Mouse (Mus musculus) E14TG2a.4 (cell line): ENCODE data around the gene Aldh1a1.

ENCODE experiments used
- H3K27me3 ChIP-seq: 2 replicates; pipeline ENCODE4 v1.6.1; 2014; ENCODE audit warnings: low read length, control low read depth; ENCODE audit not compliant: insufficient read depth
- H3K36me3 ChIP-seq: 2 replicates; pipeline ENCODE4 v1.6.1; 2014; ENCODE audit warnings: low read length, control low read depth; ENCODE audit not compliant: insufficient read depth
- H3K4me1 ChIP-seq: replicated peaks from 2 replicates; pipeline ENCODE4 v1.6.1; 2014; ENCODE audit warnings: low read depth, low read length, control low read depth
- H3K4me3 ChIP-seq: replicated peaks from 2 replicates; pipeline ENCODE4 v1.5.1; 2014; ENCODE audit warnings: mild to moderate bottlenecking, low read length
- H3K9me3 ChIP-seq: 2 replicates; pipeline ENCODE4 v1.6.1; 2014; ENCODE audit warnings: low read length, control low read depth
- CTCF ChIP-seq: conservative IDR thresholded peaks from 2 replicates; pipeline ENCODE4 v1.5.1; 2014; ENCODE audit warnings: low read length
- NANOG ChIP-seq: IDR thresholded peaks from 2 replicates; pipeline ENCODE4 v1.6.1; 2014; ENCODE audit warnings: borderline replicate concordance, low read length, mixed read lengths
- POU5F1 ChIP-seq: IDR thresholded peaks from 2 replicates; pipeline ENCODE4 v1.6.1; 2014; ENCODE audit warnings: low read length, borderline replicate concordance

The Aldh1a1 gene

DNA sequence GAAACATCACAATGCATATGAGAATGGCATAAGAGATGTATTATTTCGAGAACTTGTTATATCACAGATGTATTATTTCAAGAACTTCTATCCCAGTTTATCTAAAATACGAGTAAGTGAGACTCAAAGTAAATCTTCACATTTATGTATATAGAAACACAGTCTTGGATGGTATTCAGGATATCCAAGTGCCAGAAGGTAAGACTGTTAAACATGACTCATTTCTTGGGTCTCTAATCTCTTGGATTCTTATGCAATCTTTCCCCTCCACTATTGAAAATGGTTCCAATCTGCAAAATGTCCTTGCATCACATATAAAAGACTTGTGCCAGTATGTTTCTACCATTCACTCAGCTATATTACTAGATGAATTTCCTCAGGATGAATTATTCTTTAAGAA lies 67.4 kb downstream of the Aldh1a1 start:
- H3K36me3 ChIP-seq, result no peaks in the 10 kb centered on the region
- no peak for TF ChIP-seq CTCF
- H3K4me1 ChIP-seq, result no peaks in the 10 kb centered on the region
- H3K4me3 ChIP-seq, result no peak overlapping the region
- no peaks in the 10 kb centered on the region for H3K9me3 ChIP-seq
- no peaks in the 10 kb centered on the region for H3K27me3 ChIP-seq

DNA sequence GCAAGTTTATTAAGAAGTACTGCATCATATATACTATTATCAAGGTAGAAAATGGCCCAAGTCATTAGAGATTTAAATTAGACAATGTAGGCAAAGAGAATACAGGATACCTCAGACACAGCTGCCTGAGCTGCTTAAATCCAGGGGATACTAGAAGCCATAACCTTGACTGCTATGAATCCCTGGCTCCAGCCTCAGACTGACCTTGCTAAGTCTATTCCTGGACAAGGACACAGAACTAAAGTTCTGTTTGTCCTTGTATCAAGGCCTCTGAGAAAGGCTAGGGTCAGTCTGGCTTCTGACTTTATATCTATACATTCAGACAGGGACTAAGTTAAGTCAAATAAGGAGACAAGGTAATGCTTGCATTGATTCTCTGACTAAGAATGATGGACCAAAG lies 69.9 kb downstream of the Aldh1a1 start:
- TF ChIP-seq CTCF (no peak), POU5F1 (no peak), NANOG (no peak)
- no peaks in the 10 kb centered on the region for H3K4me1 ChIP-seq
- H3K27me3 ChIP-seq, result no peaks in the 10 kb centered on the region
- no peaks in the 10 kb centered on the region for H3K9me3 ChIP-seq
- no peak overlapping the region for H3K4me3 ChIP-seq
- H3K36me3 ChIP-seq, result no peaks in the 10 kb centered on the region

DNA sequence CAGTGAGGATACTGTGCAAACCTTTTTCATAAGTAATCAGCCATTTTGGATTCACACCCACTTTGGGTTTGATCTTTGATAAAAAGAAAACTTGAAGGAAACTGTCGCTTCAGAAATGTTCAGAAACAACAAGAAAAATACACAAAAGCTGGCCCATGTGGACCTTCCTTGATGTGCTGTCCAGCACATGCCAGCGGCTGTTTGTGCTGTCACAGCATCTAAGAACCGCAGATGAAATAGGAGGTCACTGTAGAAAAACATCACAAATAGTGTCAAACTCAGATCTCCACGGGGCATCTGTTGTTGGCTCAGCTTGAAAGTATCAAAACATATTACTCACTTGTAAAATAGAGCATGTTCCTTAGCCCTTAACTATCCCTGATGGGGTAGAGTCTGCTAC lies 73.8 kb downstream of the Aldh1a1 start:
- TF ChIP-seq NANOG (no peak), CTCF (no peak), POU5F1 (no peak)
- H3K4me3 ChIP-seq, result no peak overlapping the region
- H3K27me3 ChIP-seq, result no peaks in the 10 kb centered on the region
- H3K36me3 ChIP-seq, result no peaks in the 10 kb centered on the region
- H3K9me3 ChIP-seq, result no peaks in the 10 kb centered on the region
- H3K4me1 ChIP-seq, result no peaks in the 10 kb centered on the region

DNA sequence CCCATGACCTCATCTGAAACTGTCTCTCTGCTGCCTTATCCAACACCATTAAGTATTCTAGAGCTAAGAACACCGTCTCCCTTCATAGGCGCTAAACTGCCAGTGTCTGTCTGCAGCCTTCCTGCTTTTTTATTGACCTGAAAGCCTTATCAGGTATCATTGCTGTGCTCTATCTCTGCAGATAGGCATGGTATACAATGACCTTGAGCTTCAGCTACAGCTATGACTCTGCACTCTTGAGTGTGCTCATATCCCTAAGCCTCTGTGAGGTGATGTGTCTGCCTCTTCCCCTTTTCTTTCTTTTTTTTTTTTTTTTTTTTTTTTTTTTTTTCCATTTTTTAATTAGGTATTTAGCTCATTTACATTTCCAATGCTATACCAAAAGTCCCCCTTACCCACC lies 74.5 kb downstream of the Aldh1a1 start:
- Histone ChIP-seq H3K36me3 (no peaks in the 10 kb centered on the region), H3K9me3 (no peaks in the 10 kb centered on the region), H3K4me1 (no peaks in the 10 kb centered on the region), H3K4me3 (no peak overlapping the region), H3K27me3 (no peaks in the 10 kb centered on the region)
- TF ChIP-seq CTCF (no peak), POU5F1 (no peak), NANOG (no peak)

DNA sequence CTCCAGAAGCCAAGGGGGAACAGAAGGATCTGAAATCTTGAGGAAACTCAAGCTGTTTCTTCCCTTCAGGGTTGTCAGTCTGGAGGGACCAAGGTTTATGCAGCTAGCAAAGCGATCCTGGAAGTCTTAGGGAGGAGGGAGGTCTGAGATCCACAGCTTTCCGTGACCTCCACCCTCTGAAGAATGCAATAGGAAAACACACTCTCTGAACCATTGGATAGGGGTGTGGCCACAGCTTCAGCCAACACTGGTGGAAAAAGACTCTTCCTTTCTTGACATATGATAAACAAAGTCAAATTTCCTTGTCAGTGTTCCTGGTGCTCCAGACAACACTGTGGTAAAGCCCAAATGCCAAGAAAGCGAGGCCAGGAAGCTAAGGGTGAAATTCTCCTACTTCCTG lies 84.5 kb downstream of the Aldh1a1 start:
- H3K4me3 ChIP-seq, result no peak overlapping the region
- TF ChIP-seq CTCF, result no peak
- TF ChIP-seq POU5F1, result no peak
- TF ChIP-seq NANOG, result no peak
- H3K27me3 ChIP-seq, result no peaks in the 10 kb centered on the region
- no peaks in the 10 kb centered on the region for H3K4me1 ChIP-seq
- no peaks in the 10 kb centered on the region for H3K36me3 ChIP-seq
- no peaks in the 10 kb centered on the region for H3K9me3 ChIP-seq

DNA sequence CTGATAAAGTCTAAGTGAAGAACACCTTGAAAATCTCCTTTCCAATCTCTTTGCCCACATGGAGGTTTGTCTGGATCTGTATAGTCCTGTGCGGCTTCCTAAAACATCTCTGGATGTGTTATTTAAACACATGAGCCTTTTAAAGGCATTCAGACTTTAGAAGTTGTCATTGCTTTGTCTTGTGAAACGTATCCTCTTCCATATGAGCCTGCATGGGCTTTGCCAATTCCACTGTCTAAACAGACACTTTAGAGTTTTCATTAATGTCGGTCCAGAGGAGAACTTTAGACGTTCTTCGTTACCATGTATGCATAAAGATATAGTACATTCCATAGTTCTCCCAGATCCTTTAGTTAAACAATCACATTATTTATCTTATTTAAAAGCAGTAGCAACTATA lies 84.9 kb downstream of the Aldh1a1 start:
- no peaks in the 10 kb centered on the region for H3K4me1 ChIP-seq
- TF ChIP-seq POU5F1, result no peak
- TF ChIP-seq NANOG, result no peak
- no peak for TF ChIP-seq CTCF
- no peaks in the 10 kb centered on the region for H3K27me3 ChIP-seq
- H3K36me3 ChIP-seq, result no peaks in the 10 kb centered on the region
- no peaks in the 10 kb centered on the region for H3K9me3 ChIP-seq
- no peak overlapping the region for H3K4me3 ChIP-seq

DNA sequence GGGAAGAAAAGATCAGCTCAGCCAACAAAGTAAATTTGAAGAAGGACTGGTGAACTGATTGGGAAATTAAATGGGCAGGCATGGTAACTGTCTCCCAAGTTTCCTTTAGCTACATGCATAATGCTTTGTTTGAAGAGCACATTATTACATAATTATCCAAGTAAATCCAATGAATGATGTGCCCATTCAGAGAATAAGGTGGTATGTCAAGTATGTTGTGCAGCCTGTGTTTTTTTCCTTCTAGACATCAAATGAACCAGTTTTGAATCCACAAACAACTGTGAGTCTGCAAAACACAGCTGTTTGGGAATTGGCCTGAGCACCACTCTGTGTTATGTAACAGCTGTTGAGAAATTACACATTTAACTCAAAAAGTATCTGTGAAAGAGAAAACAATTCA lies 107.4 kb downstream of the Aldh1a1 start:
- no peak for TF ChIP-seq POU5F1
- no peak for TF ChIP-seq CTCF
- no peak for TF ChIP-seq NANOG
- Histone ChIP-seq H3K27me3 (no peaks in the 10 kb centered on the region), H3K9me3 (no peaks in the 10 kb centered on the region), H3K4me1 (no peaks in the 10 kb centered on the region), H3K36me3 (no peaks in the 10 kb centered on the region), H3K4me3 (no peak overlapping the region)

DNA sequence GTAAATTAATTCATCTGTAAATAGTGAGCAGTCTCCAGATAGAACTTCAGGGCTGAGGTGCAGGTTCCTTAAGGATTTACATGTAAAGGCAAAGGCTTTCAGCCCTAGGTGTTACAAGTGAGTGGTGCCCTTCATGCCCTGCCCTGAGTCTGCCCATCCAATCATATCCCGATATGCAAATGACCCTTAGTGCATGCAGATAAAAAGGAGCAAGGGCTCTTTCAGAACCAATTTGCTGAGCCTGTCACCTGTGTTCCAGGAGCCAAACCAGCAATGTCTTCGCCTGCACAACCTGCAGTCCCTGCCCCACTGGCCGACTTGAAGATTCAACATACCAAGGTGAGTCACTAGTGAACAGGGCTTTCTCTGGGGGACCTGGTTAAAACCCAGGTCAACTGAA lies 109.2 kb downstream of the Aldh1a1 start:
- H3K36me3 ChIP-seq, result no peaks in the 10 kb centered on the region
- no peak overlapping the region for H3K4me3 ChIP-seq
- H3K9me3 ChIP-seq, result no peaks in the 10 kb centered on the region
- TF ChIP-seq POU5F1, result no peak
- no peaks in the 10 kb centered on the region for H3K27me3 ChIP-seq
- no peaks in the 10 kb centered on the region for H3K4me1 ChIP-seq

DNA sequence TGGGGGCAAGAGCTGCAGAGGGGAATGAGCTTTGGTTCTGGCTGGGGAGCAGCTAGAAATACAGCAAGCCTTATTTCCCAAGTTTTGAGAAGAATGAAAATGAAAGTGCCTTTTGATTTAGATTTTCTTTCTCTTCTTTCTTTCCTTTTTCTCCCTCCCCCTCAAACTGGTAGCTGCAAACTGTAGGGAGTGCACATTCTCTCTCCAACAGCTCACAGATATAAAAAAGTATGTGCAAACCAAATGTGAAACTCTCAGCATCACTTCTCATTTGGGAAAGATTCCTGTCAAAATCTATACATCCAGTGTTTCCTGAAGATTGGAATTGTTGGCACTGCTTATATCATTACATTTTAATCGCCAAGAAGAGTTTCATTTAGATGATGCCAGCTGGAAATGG lies 110.7 kb downstream of the Aldh1a1 start:
- no peak for TF ChIP-seq NANOG
- TF ChIP-seq CTCF, result no peak
- TF ChIP-seq POU5F1, result no peak

DNA sequence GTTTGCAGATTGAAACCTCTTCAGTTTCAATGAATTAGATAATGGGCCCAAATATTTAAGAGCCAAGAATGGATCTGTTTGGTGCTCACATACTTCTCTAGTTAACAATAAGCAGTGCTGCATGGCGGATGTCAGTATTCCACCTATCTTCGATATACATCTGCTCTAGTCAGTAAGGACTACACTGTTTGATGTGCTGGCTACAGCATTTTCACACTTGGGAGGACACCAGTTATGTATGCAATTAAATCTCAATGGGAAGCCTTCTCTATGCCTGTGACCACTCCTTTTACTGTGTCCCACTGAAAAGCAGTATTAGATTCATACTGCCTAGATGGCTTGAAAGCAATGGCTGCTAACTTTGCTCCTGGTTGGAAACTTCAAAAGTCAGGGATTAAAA lies 111.4 kb downstream of the Aldh1a1 start:
- Histone ChIP-seq H3K27me3 (no peaks in the 10 kb centered on the region), H3K4me3 (no peak overlapping the region), H3K36me3 (no peaks in the 10 kb centered on the region), H3K4me1 (no peaks in the 10 kb centered on the region), H3K9me3 (no peaks in the 10 kb centered on the region)
- TF ChIP-seq POU5F1 (no peak), CTCF (no peak), NANOG (no peak)

More for the DNA sequence above, 110.7 kb downstream of the Aldh1a1 start:
- H3K27me3 ChIP-seq, result no peaks in the 10 kb centered on the region
- no peaks in the 10 kb centered on the region for H3K9me3 ChIP-seq
- H3K36me3 ChIP-seq, result no peaks in the 10 kb centered on the region
- H3K4me3 ChIP-seq, result no peak overlapping the region
- H3K4me1 ChIP-seq, result no peaks in the 10 kb centered on the region
